Mouse (Mus musculus) urinary bladder, adult 18-20 months (tissue): ENCODE results near the gene Slc25a48.

Source experiments
- DNase-seq, 2 experiments: peaks; one replicate each; pipeline ENCODE4 v3.0.0; 2022; ENCODE audit warnings: low spot score in 2 of 2, mixed read lengths in 2 of 2

Slc25a48 gene

GRCm38 (mm10) chr13:56509796-56510195 is 71.6 kb downstream of the Slc25a48 start:
- DNase-seq = no peak

GRCm38 (mm10) chr13:56513595-56513994 is 75.4 kb downstream of the Slc25a48 start:
- no peak for DNase-seq

GRCm38 (mm10) chr13:56516311-56516710 is 78.2 kb downstream of the Slc25a48 start:
- DNase-seq = no peak

- no peak for DNase-seq
Measured at GRCm38 (mm10) chr13:56516816-56517215, 78.7 kb downstream of the Slc25a48 start.

- peak; percentile 94 to 97 for DNase-seq
Measured at GRCm38 (mm10) chr13:56522081-56522820, 84.1 kb downstream of the Slc25a48 start, which contains the start of gene Fbxl21. Gene Fbxl21, plus strand, starts transcription at chr13:56522472.

GRCm38 (mm10) chr13:56522821-56523167 is 84.6 kb downstream of the Slc25a48 start:
- DNase-seq = no peak
